Mouse (Mus musculus) liver, embryonic 11.5 days (tissue): ENCODE data around the gene Gm11172. TPM values are rescaled to one million over a fixed set of nuclear protein-coding genes. Genes with fewer than 3 reads are reported as not detected.
"Not testable (repeated sequence)": the region's sequence is repeated elsewhere in the genome, so short reads cannot be mapped to it uniquely, and the experiment has no call there.

Experiments
- ATAC-seq: fragments of 200-750 bp; cut with Nextera tagmentation; replicated peaks from 2 replicates; pipeline ENCODE4 v1.8.0; 2017; ENCODE audit warnings: moderate number of reproducible peaks, mild to moderate bottlenecking, moderate TSS enrichment, moderate library complexity; ENCODE audit not compliant: low FRiP score
- DNase-seq: peaks from one replicate; pipeline ENCODE4 v3.0.0-alpha.2; 2017; ENCODE audit warnings: low spot score
- H3K27ac ChIP-seq: fragments of 300-500 bp; sonication (generic); 2 replicates; pipeline ENCODE4 v1.5.1; 2014; ENCODE audit warnings: mild to moderate bottlenecking, low read depth, low read length, control low read depth
- H3K27me3 ChIP-seq: fragments of 300-500 bp; sonication (generic); replicated peaks from 2 replicates; pipeline ENCODE4 v1.6.1; 2014; ENCODE audit warnings: low read length, mixed read lengths; ENCODE audit not compliant: control insufficient read depth, insufficient read depth
- H3K36me3 ChIP-seq: fragments of 300-500 bp; sonication (generic); 2 replicates; pipeline ENCODE4 v1.6.1; 2014; ENCODE audit warnings: mild to moderate bottlenecking, low read length, moderate library complexity, mixed read lengths; ENCODE audit not compliant: control insufficient read depth, insufficient read depth
- H3K4me1 ChIP-seq: fragments of 300-500 bp; sonication (generic); replicated peaks from 2 replicates; pipeline ENCODE4 v1.6.1; 2014; ENCODE audit warnings: low read length, mixed read lengths; ENCODE audit not compliant: control insufficient read depth, insufficient read depth
- H3K4me2 ChIP-seq: fragments of 300-500 bp; sonication (generic); 2 replicates; pipeline ENCODE4 v1.6.1; 2014; ENCODE audit warnings: mild to moderate bottlenecking, control low read depth, moderate library complexity
- H3K4me3 ChIP-seq: fragments of 300-500 bp; sonication (generic); 2 replicates; pipeline ENCODE4 v1.5.1; 2014; ENCODE audit warnings: low read depth, low read length, control low read depth
- H3K9ac ChIP-seq: fragments of 300-500 bp; sonication (generic); 2 replicates; pipeline ENCODE4 v1.6.1; 2014; ENCODE audit warnings: low read depth, low read length, control low read depth
- H3K9me3 ChIP-seq: fragments of 300-500 bp; sonication (generic); 2 replicates; pipeline ENCODE4 v1.6.1; 2016; ENCODE audit warnings: low read length, inconsistent platforms, mixed read lengths; ENCODE audit not compliant: control insufficient read depth
- WGBS: fragments of 180-500 bp; shearing (Covaris S2); extraction: QIAGEN DNeasy Blood & Tissue Kit; methylation state at CpG from one replicate; pipeline ENCODE4 v1.1.7; 2014; 5-methylcytosine and 5-hydroxymethylcytosine counted together
- polyA plus RNA-seq: library from polyadenylated mRNA; unstranded; fragments of >200 nt; fragmentation: Nextera tagmentation; extraction: Ambion mirVana; gene quantifications from 2 replicates; pipeline ENCODE4 v1.2.1, GENCODE M21; 2014

The Gm11172 gene
- polyA plus RNA-seq, 1 experiment from 2014 or later, result not detected

DNA sequence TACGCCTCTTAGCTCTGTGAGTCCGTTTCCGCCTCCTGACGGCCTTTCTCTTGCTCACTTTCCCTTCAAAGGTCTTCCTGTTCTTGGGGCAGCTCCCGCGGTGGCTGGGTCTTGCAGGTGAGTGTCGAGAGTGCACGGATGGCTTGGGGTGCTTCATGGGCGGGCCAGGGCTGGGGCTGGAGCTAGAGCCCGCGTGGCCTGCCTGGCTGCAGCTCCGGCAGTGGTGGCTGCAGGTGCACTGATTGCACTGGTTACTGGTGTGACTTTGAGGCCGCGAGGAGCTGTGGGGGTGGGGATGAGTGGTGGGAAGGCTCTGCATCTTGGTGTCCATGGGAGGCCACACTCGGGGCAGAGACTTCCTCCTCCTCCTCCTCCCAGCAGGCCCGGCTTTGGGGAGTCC lies 24.4 kb upstream of the Gm11172 start, which contains the start of gene Tnp2:
Gene Tnp2, minus strand, starts transcription at position 390 of the 400 bp plus-strand sequence.
- no peak within 1 kb of the TSS for H3K4me3 ChIP-seq
- peaks cover 13% of the 10 kb centered on the region for H3K4me1 ChIP-seq
- H3K36me3 ChIP-seq, result no peaks in the 10 kb centered on the region
- H3K9me3 ChIP-seq, result no peaks in the 10 kb centered on the region
- H3K4me2 ChIP-seq, result no peak within 1 kb of the TSS
- 52% methylated on average over 16 of the region's 16 CpGs for WGBS
- ATAC-seq (no peak), DNase-seq (no peak)
- no peak within 1 kb of the TSS for H3K27ac ChIP-seq
- peaks cover 21% of the 10 kb centered on the region for H3K27me3 ChIP-seq
- H3K9ac ChIP-seq, result no peak within 1 kb of the TSS

DNA sequence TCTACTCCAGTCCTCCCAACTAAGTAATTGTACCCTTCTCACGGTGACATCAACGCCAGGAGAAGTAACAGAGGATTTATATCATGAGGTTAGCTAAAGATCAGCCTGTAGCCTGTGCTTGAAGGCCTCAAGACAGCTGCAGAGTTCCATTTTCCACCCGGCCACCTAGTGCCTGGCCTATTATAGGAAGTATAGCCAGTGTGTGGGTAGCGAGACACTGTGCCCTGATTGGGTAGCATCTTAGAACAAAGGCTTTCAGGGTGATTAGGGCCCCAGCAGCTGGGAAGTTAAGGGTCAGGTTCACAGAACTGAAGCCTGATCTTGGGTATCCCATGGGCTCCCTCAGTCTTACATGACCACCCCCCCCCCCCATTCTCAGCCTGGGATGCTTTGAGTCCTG lies 23.8 kb upstream of the Gm11172 start:
- H3K4me2 ChIP-seq, result no peak overlapping the region
- H3K27me3 ChIP-seq, result peaks cover 15% of the 10 kb centered on the region
- H3K9ac ChIP-seq, result no peak overlapping the region
- H3K9me3 ChIP-seq, result no peaks in the 10 kb centered on the region
- H3K36me3 ChIP-seq, result no peaks in the 10 kb centered on the region
- WGBS, result 68% methylated on average over 4 of the region's 4 CpGs
- H3K4me1 ChIP-seq, result peaks cover 12% of the 10 kb centered on the region
- DNase-seq (no peak), ATAC-seq (no peak)
- H3K27ac ChIP-seq, result no peak overlapping the region
- no peak overlapping the region for H3K4me3 ChIP-seq

DNA sequence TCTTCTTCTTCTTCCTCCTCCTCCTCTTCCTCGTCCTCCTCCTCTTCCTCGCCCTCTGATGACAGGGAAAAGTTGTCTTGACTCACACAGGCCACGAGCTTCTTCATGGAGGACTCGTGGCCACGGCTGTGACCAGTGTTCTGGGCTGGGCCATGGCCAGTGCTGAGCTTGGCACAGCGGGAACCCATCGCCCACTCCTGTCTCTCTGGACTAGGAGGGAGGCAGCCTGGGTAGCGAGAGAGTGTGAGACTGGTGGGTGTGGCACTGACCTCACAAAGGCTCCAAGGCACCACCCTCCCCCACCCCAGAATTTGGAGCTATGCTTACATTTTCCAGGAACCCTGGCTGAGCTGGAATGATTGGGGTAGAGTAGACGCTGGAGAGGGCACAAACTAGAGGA lies 22.0 kb upstream of the Gm11172 start, which contains the start of gene Prm3:
Gene Prm3, minus strand, starts transcription at position 213 of the 400 bp plus-strand sequence.
- H3K9me3 ChIP-seq, result no peaks in the 10 kb centered on the region
- peaks cover 5% of the 10 kb centered on the region; the same call in 1 of the 2 replicates for H3K4me1 ChIP-seq
- no peak within 1 kb of the TSS for H3K9ac ChIP-seq
- H3K4me2 ChIP-seq, result no peak within 1 kb of the TSS
- DNase-seq, result no peak
- WGBS, result 68% methylated on average over 9 of the region's 9 CpGs
- no peak within 1 kb of the TSS for H3K27ac ChIP-seq
- no peak for ATAC-seq
- H3K27me3 ChIP-seq, result peaks cover 16% of the 10 kb centered on the region
- no peak within 1 kb of the TSS for H3K4me3 ChIP-seq
- H3K36me3 ChIP-seq, result no peaks in the 10 kb centered on the region

DNA sequence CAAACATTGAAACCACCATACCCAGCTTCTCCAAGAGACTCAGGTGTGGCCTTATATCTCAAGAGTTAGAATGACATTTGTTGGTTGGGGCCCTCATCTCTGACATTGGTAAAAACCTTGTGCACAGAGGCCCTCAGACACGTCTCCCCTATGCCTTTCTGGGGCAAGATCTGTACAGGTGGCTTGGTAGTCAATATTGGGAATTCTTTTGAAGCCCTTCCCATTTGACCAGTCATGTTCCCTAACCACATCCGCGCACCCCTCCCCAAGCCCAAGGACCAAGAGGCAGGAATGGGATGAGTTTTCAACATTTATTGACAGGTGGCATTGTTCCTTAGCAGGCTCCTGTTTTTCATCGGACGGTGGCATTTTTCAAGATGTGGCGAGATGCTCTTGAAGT lies 16.7 kb upstream of the Gm11172 start, which contains the start of gene Prm2:
Gene Prm2, minus strand, starts transcription at position 101 of the 400 bp plus-strand sequence.
- WGBS, result 66% methylated on average over 6 of the region's 6 CpGs
- Histone ChIP-seq H3K27ac (no peak within 1 kb of the TSS), H3K9me3 (no peaks in the 10 kb centered on the region), H3K9ac (no peak within 1 kb of the TSS), H3K4me2 (no peak within 1 kb of the TSS), H3K4me1 (no peaks in the 10 kb centered on the region), H3K4me3 (no peak within 1 kb of the TSS), H3K27me3 (peaks cover 31% of the 10 kb centered on the region), H3K36me3 (no peaks in the 10 kb centered on the region)
- DNase-seq (no peak), ATAC-seq (no peak)

DNA sequence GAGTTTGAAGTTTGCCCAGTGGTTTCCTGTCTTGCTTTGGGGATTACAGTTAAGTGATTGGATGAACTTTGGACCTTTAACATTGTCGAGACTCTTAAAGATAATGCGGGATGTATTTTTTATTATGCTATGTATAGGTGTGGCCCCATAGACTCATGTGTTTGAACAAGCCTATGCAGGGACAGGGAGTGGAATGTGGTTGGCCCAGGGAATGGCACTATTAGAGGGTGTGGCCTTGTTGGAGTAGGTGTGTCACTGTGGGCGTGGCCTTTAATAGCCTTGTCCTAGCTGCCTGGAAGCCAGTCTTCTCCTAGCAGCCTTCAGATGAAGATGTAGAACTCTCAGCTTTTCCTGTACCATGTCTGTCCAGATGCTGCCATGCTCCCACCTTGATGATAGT lies 10.3 kb upstream of the Gm11172 start:
- H3K4me3 ChIP-seq, H3K9me3 ChIP-seq, ATAC-seq, H3K27ac ChIP-seq, H3K4me2 ChIP-seq, H3K36me3 ChIP-seq, DNase-seq, H3K27me3 ChIP-seq, H3K9ac ChIP-seq, H3K4me1 ChIP-seq: not testable (repeated sequence)
- 74% methylated on average over 3 of the region's 3 CpGs for WGBS

DNA sequence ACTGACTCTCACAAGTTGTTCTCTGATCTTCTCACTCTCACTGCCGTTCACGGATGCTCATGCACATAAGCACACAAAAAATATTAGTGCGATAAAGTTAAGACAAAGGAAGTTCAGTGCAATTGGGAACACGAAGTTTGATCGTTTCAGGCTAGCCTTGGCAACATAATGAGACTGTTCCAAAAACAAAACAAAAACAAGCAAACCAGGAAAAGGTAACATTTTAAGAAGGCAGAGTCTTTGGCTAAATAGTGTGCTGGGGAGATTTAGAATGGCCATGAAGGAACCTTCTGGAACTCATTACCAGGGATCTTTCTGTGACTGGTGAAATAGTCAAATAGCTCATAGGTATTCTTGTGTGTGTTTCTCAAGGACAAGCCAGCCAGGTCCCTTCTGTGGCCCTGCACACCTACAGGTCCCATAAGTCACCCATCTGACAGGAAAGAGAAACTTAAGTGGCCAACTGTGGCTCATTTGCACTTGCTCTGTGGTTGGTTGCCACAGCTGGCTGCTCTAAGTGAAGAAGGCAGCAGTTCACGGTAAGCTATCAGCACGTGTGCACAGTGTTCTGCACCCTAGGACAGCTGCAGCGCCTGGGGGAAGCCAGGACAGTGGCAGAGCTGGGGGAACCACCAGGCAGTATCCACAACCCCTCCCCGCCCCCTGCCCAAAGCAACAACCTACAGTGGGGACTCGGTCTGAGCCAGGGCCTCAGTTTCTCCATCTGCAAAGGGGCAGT lies 6.8 kb upstream of the Gm11172 start, which contains the start of gene Prm1:
Gene Prm1, minus strand, starts transcription at position 51 of the 739 bp plus-strand sequence.
- H3K9ac ChIP-seq, result no peak within 1 kb of the TSS
- no peak within 1 kb of the TSS for H3K4me3 ChIP-seq
- H3K4me1 ChIP-seq, result no peaks in the 10 kb centered on the region
- H3K9me3 ChIP-seq, result no peaks in the 10 kb centered on the region
- H3K36me3 ChIP-seq, result no peaks in the 10 kb centered on the region
- WGBS, result 71% methylated on average over 10 of the region's 10 CpGs
- DNase-seq (no peak), ATAC-seq (no peak)
- H3K27ac ChIP-seq, result no peak within 1 kb of the TSS
- H3K27me3 ChIP-seq, result peaks cover 10% of the 10 kb centered on the region; the same call in 1 of the 2 replicates
- no peak within 1 kb of the TSS for H3K4me2 ChIP-seq

DNA sequence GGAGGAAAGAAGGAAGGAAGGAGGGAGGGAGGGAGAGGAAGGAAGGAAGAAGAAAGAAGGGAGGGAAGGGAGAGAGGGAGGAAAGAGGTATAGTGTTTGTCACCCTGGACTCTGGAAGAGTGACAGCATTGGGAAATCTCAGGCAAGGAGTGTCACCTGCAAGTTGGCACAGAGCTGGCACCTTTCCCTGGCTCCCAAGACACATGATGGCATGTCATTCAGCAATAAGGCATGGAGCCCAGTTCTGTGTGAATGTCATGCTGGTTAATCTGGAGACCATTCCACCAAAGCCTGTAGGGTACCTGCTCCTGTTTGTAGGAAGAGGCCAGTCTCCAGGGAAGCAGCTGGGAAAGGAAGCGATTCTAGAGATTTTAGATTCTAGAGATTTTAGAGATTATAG lies 2.3 kb upstream of the Gm11172 start:
- no peak overlapping the region for H3K9ac ChIP-seq
- no peak overlapping the region for H3K27ac ChIP-seq
- H3K36me3 ChIP-seq, result no peaks in the 10 kb centered on the region
- no peak for DNase-seq
- H3K4me3 ChIP-seq, result no peak overlapping the region
- no peaks in the 10 kb centered on the region for H3K9me3 ChIP-seq
- WGBS, result 71% methylated on average over 1 of the region's 1 CpGs
- no peak for ATAC-seq
- H3K4me1 ChIP-seq, result no peaks in the 10 kb centered on the region
- H3K4me2 ChIP-seq, result no peak overlapping the region
- H3K27me3 ChIP-seq, result peaks cover 12% of the 10 kb centered on the region; the same call in 1 of the 2 replicates

DNA sequence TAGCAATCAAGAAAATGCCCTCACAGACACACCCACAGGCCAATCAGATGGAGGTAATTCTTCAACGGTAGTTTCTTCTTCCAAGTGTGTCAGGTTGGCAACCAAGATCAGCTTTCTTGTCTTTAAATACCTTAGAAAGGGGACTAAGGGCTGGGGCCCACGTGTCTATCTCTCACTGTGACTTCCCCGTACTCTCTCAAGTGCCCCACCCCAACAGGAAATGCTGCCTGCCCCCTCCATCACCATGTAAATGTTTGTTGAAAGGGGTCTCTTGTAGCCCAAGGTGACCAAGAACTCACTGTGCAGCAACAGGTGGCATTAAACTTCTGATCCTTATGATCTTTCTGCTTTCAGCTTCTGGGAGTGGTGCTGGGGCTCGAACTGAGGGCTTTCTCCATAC lies 1.0 kb downstream of the Gm11172 start:
- H3K9ac ChIP-seq, result no peak overlapping the region
- no peak overlapping the region for H3K4me2 ChIP-seq
- no peak overlapping the region for H3K4me3 ChIP-seq
- H3K36me3 ChIP-seq, result no peaks in the 10 kb centered on the region
- ATAC-seq (no peak), DNase-seq (no peak)
- no peaks in the 10 kb centered on the region for H3K9me3 ChIP-seq
- 56% methylated on average over 4 of the region's 4 CpGs for WGBS
- peaks cover 6% of the 10 kb centered on the region; the same call in 1 of the 2 replicates for H3K27me3 ChIP-seq
- no peak overlapping the region for H3K27ac ChIP-seq
- no peaks in the 10 kb centered on the region for H3K4me1 ChIP-seq

DNA sequence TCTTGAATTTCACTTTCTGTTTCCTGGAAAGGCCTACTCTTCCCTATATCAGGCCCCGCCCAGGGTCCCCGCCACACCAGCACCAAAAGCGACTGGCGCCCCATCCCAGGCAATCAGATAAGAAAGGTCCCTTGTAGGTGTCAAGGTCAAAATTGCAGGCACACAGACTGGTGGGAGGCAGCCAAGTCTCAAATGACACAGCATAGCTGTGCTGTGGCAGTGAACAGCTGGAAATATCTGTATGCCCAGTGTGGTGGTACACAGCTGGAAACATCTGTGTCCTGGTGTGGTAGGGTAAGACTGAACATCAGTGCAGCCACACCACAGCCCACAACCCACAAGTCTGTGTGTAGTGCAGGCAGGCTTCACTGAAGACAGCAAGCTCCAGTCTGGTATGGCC lies 2.1 kb downstream of the Gm11172 start:
- Histone ChIP-seq H3K9me3 (no peaks in the 10 kb centered on the region), H3K27me3 (0 out of 2 replicates have a peak, but pooled peaks cover 6% of the 10 kb centered on the region), H3K27ac (no peak overlapping the region), H3K36me3 (no peaks in the 10 kb centered on the region), H3K9ac (no peak overlapping the region), H3K4me3 (no peak overlapping the region), H3K4me1 (no peaks in the 10 kb centered on the region), H3K4me2 (no peak overlapping the region)
- DNase-seq, result no peak
- WGBS, result 53% methylated on average over 4 of the region's 4 CpGs
- no peak for ATAC-seq
